Mouse (Mus musculus) forebrain, embryonic 16.5 days (tissue): ENCODE measurements at regions not wholly inside any gene's neighbourhood (a gene's known extent, or its start where the extent isn't known, plus 50 kb on each side); places are given as distances from the start of the nearest gene placed in this dataset.
A peak's percentile ranks its signal among the peaks of the same experiment; 100 is the strongest.

ENCODE experiments used
- ATAC-seq: fragments of 200-750 bp; cut with Nextera tagmentation; 2 replicates; pipeline ENCODE4 v1.8.0; 2017; ENCODE audit warnings: mild to moderate bottlenecking, moderate library complexity
- H3K27ac ChIP-seq: fragments of 300-500 bp; sonication (generic); 2 replicates; pipeline ENCODE4 v1.5.1; 2014; ENCODE audit warnings: low read length, control low read depth
- H3K27me3 ChIP-seq: fragments of 300-500 bp; sonication (generic); replicated peaks from 2 replicates; pipeline ENCODE4 v1.6.1; 2014; ENCODE audit warnings: low read length; ENCODE audit not compliant: control insufficient read depth, insufficient read depth
- H3K36me3 ChIP-seq: fragments of 300-500 bp; sonication (generic); 2 replicates; pipeline ENCODE4 v1.6.1; 2014; ENCODE audit not compliant: control insufficient read depth, insufficient read depth
- H3K4me1 ChIP-seq: fragments of 300-500 bp; sonication (generic); replicated peaks from 2 replicates; pipeline ENCODE4 v1.6.1; 2014; ENCODE audit warnings: low read length; ENCODE audit not compliant: control insufficient read depth, insufficient read depth
- H3K4me2 ChIP-seq: fragments of 300-500 bp; sonication (generic); 2 replicates; pipeline ENCODE4 v1.6.1; 2014; ENCODE audit warnings: mild to moderate bottlenecking, low read length, control low read depth
- H3K4me3 ChIP-seq: fragments of 300-500 bp; sonication (generic); replicated peaks from 2 replicates; pipeline ENCODE4 v1.5.1; 2014; ENCODE audit warnings: mild to moderate bottlenecking, low read length, control low read depth
- H3K9ac ChIP-seq: fragments of 300-500 bp; sonication (generic); replicated peaks from 2 replicates; pipeline ENCODE4 v1.6.1; 2014; ENCODE audit warnings: low read depth, low read length, control low read depth
- H3K9me3 ChIP-seq: fragments of 300-500 bp; sonication (generic); 2 replicates; pipeline ENCODE4 v1.6.1; 2016; ENCODE audit warnings: low read length; ENCODE audit not compliant: control insufficient read depth
- WGBS: fragments of 180-500 bp; shearing (Covaris S2); extraction: QIAGEN DNeasy Blood & Tissue Kit; methylation state at CpG from one replicate; pipeline ENCODE4 v1.1.7; 2014; 5-methylcytosine and 5-hydroxymethylcytosine counted together

- 84% methylated on average over 2 of the region's 2 CpGs for WGBS
- Histone ChIP-seq H3K27ac (no peak overlapping the region), H3K9me3 (no peaks in the 10 kb centered on the region), H3K4me1 (no peaks in the 10 kb centered on the region), H3K36me3 (no peaks in the 10 kb centered on the region), H3K4me2 (no peak overlapping the region), H3K27me3 (no peaks in the 10 kb centered on the region), H3K9ac (no peak overlapping the region), H3K4me3 (no peak overlapping the region)
- no peak for ATAC-seq
Observed at GRCm38 (mm10) chr4:31714054-31714651, 249.7 kb upstream of the Map3k7 start.

- no peaks in the 10 kb centered on the region for H3K27me3 ChIP-seq
- H3K4me2 ChIP-seq, result no peak overlapping the region
- no peak overlapping the region for H3K4me3 ChIP-seq
- 65% methylated on average over 7 of the region's 7 CpGs for WGBS
- no peak for ATAC-seq
- no peak overlapping the region for H3K27ac ChIP-seq
- H3K36me3 ChIP-seq, result no peaks in the 10 kb centered on the region
- H3K9me3 ChIP-seq, result no peaks in the 10 kb centered on the region
- no peak overlapping the region for H3K9ac ChIP-seq
- H3K4me1 ChIP-seq, result peaks cover 20% of the 10 kb centered on the region
Observed at GRCm38 (mm10) chr4:31723501-31723900, 240.4 kb upstream of the Map3k7 start.

GRCm38 (mm10) chr4:31724400-31724799, 239.5 kb upstream of the Map3k7 start:
- Histone ChIP-seq H3K4me2 (no peak overlapping the region), H3K27ac (no peak overlapping the region), H3K4me1 (peaks cover 20% of the 10 kb centered on the region), H3K4me3 (no peak overlapping the region), H3K27me3 (no peaks in the 10 kb centered on the region), H3K9ac (no peak overlapping the region), H3K36me3 (no peaks in the 10 kb centered on the region), H3K9me3 (no peaks in the 10 kb centered on the region)
- ATAC-seq, result no peak
- WGBS, result 69% methylated on average over 2 of the region's 2 CpGs

- no peak overlapping the region for H3K9ac ChIP-seq
- 17% methylated on average over 9 of the region's 9 CpGs for WGBS
- peak overlapping the region; percentile 58; the same call in 1 of the 2 replicates for H3K27ac ChIP-seq
- peaks cover 18% of the 10 kb centered on the region for H3K4me1 ChIP-seq
- no peaks in the 10 kb centered on the region for H3K9me3 ChIP-seq
- H3K4me3 ChIP-seq, result no peak overlapping the region
- peak overlapping the region; percentile 20 for H3K4me2 ChIP-seq
- H3K27me3 ChIP-seq, result no peaks in the 10 kb centered on the region
- no peaks in the 10 kb centered on the region for H3K36me3 ChIP-seq
- ATAC-seq, result peak; percentile 93
Observed at GRCm38 (mm10) chr4:31727498-31728148, 236.3 kb upstream of the Map3k7 start.

- WGBS, result 47% methylated on average over 3 of the region's 3 CpGs
- H3K9ac ChIP-seq, result no peak overlapping the region
- peaks cover 17% of the 10 kb centered on the region for H3K4me1 ChIP-seq
- H3K27me3 ChIP-seq, result no peaks in the 10 kb centered on the region
- no peaks in the 10 kb centered on the region for H3K36me3 ChIP-seq
- no peak overlapping the region for H3K4me3 ChIP-seq
- ATAC-seq, result no peak
- no peaks in the 10 kb centered on the region for H3K9me3 ChIP-seq
- no peak overlapping the region for H3K4me2 ChIP-seq
- H3K27ac ChIP-seq, result no peak overlapping the region
Observed at GRCm38 (mm10) chr4:31728149-31728516, 235.8 kb upstream of the Map3k7 start.

GRCm38 (mm10) chr4:31743776-31744175, 220.1 kb upstream of the Map3k7 start:
- no peaks in the 10 kb centered on the region for H3K9me3 ChIP-seq
- no peaks in the 10 kb centered on the region for H3K4me1 ChIP-seq
- H3K9ac ChIP-seq, result no peak overlapping the region
- no peaks in the 10 kb centered on the region for H3K36me3 ChIP-seq
- H3K27me3 ChIP-seq, result no peaks in the 10 kb centered on the region
- no peak overlapping the region for H3K4me2 ChIP-seq
- H3K4me3 ChIP-seq, result no peak overlapping the region
- WGBS, result 90% methylated on average over 3 of the region's 3 CpGs
- no peak overlapping the region for H3K27ac ChIP-seq
- ATAC-seq, result no peak

GRCm38 (mm10) chr4:31744431-31744830, 219.5 kb upstream of the Map3k7 start:
- Histone ChIP-seq H3K4me1 (no peaks in the 10 kb centered on the region), H3K9ac (no peak overlapping the region), H3K4me3 (no peak overlapping the region), H3K27ac (no peak overlapping the region), H3K4me2 (no peak overlapping the region), H3K36me3 (no peaks in the 10 kb centered on the region), H3K9me3 (no peaks in the 10 kb centered on the region), H3K27me3 (no peaks in the 10 kb centered on the region)
- ATAC-seq, result no peak
- WGBS, result 60% methylated on average over 4 of the region's 4 CpGs

GRCm38 (mm10) chr4:31753677-31754312, 210.1 kb upstream of the Map3k7 start:
- no peak for ATAC-seq
- no peak overlapping the region for H3K27ac ChIP-seq

GRCm38 (mm10) chr4:31757126-31757525, 206.8 kb upstream of the Map3k7 start:
- Histone ChIP-seq H3K36me3 (no peaks in the 10 kb centered on the region), H3K27ac (no peak overlapping the region), H3K27me3 (no peaks in the 10 kb centered on the region), H3K4me2 (no peak overlapping the region), H3K9me3 (no peaks in the 10 kb centered on the region), H3K9ac (no peak overlapping the region), H3K4me3 (no peak overlapping the region), H3K4me1 (no peaks in the 10 kb centered on the region)
- 19% methylated on average over 1 of the region's 1 CpGs for WGBS
- ATAC-seq, result no peak

More at GRCm38 (mm10) chr4:31753677-31754312, 210.1 kb upstream of the Map3k7 start:
- Histone ChIP-seq H3K4me2 (no peak overlapping the region), H3K36me3 (no peaks in the 10 kb centered on the region), H3K4me3 (no peak overlapping the region), H3K4me1 (no peaks in the 10 kb centered on the region), H3K9ac (no peak overlapping the region), H3K27me3 (no peaks in the 10 kb centered on the region), H3K9me3 (no peaks in the 10 kb centered on the region)
- 89% methylated on average over 5 of the region's 5 CpGs for WGBS
